Mouse (Mus musculus) embryonic facial prominence, embryonic 15.5 days (tissue): ENCODE data around the gene Hapln3. TPM values are rescaled to one million over a fixed set of nuclear protein-coding genes. Genes with fewer than 3 reads are reported as not detected.

Experiments
- ATAC-seq: fragments of 200-750 bp; cut with Nextera tagmentation; 2 replicates; pipeline ENCODE4 v1.8.0; 2017; ENCODE audit warnings: low read depth, moderate TSS enrichment; ENCODE audit not compliant: insufficient number of reproducible peaks, low FRiP score, low TSS enrichment
- H3K27ac ChIP-seq: fragments of 300-500 bp; sonication (generic); replicated peaks from 2 replicates; pipeline ENCODE4 v1.5.1; 2015; ENCODE audit warnings: mild to moderate bottlenecking, inconsistent platforms
- H3K27me3 ChIP-seq: fragments of 300-500 bp; sonication (generic); 2 replicates; pipeline ENCODE4 v1.6.1; 2015; ENCODE audit warnings: inconsistent platforms
- H3K36me3 ChIP-seq: fragments of 300-500 bp; sonication (generic); 2 replicates; pipeline ENCODE4 v1.6.1; 2015; ENCODE audit warnings: mild to moderate bottlenecking, inconsistent platforms
- H3K4me1 ChIP-seq: fragments of 300-500 bp; sonication (generic); 2 replicates; pipeline ENCODE4 v1.6.1; 2015; ENCODE audit warnings: inconsistent platforms
- H3K4me2 ChIP-seq: fragments of 300-500 bp; sonication (generic); replicated peaks from 2 replicates; pipeline ENCODE4 v1.6.1; 2015; ENCODE audit warnings: mild to moderate bottlenecking, inconsistent platforms
- H3K4me3 ChIP-seq: fragments of 300-500 bp; sonication (generic); replicated peaks from 2 replicates; pipeline ENCODE4 v1.5.1; 2015; ENCODE audit warnings: mild to moderate bottlenecking, inconsistent platforms
- H3K9ac ChIP-seq: fragments of 300-500 bp; sonication (generic); 2 replicates; pipeline ENCODE4 v1.6.1; 2015; ENCODE audit warnings: inconsistent platforms
- H3K9me3 ChIP-seq: fragments of 300-500 bp; sonication (generic); replicated peaks from 2 replicates; pipeline ENCODE4 v1.6.1; 2016; ENCODE audit warnings: inconsistent platforms
- WGBS: fragments of 180-500 bp; shearing (Covaris S2); methylation state at CpG from one replicate; pipeline ENCODE4 v1.1.7; 2015; 5-methylcytosine and 5-hydroxymethylcytosine counted together
- polyA plus RNA-seq: library from polyadenylated mRNA; unstranded; fragments of >200 nt; fragmentation: Nextera tagmentation; extraction: Ambion mirVana; gene quantifications from 2 replicates; pipeline ENCODE4 v1.2.1, GENCODE M21; 2015

Gene Hapln3
- polyA plus RNA-seq, 1 experiment from 2014 or later, result 4.1 TPM

- H3K9ac ChIP-seq, result no peak overlapping the region
- no peak for ATAC-seq
- no peaks in the 10 kb centered on the region for H3K36me3 ChIP-seq
- WGBS, result 36% methylated on average over 4 of the region's 4 CpGs
- H3K4me3 ChIP-seq, result no peak overlapping the region
- H3K4me1 ChIP-seq, result no peaks in the 10 kb centered on the region
- no peak overlapping the region for H3K4me2 ChIP-seq
- no peaks in the 10 kb centered on the region for H3K9me3 ChIP-seq
- no peak overlapping the region for H3K27ac ChIP-seq
- H3K27me3 ChIP-seq, result no peaks in the 10 kb centered on the region
These were observed 62.6 kb downstream of the Hapln3 start for GRCm38 (mm10) chr7:79068231-79068630.

GRCm38 (mm10) chr7:79067466-79067865, 63.4 kb downstream of the Hapln3 start:
- no peak overlapping the region for H3K27ac ChIP-seq
- no peak overlapping the region for H3K4me3 ChIP-seq
- H3K4me2 ChIP-seq, result no peak overlapping the region
- no peaks in the 10 kb centered on the region for H3K36me3 ChIP-seq
- no peaks in the 10 kb centered on the region for H3K27me3 ChIP-seq
- H3K9ac ChIP-seq, result no peak overlapping the region
- no peaks in the 10 kb centered on the region for H3K9me3 ChIP-seq
- WGBS, result 68% methylated on average over 7 of the region's 7 CpGs
- ATAC-seq, result no peak
- H3K4me1 ChIP-seq, result no peaks in the 10 kb centered on the region

Other genes with a start within 250 kb of the Hapln3 start
- gene Aen, start 235.2 kb downstream of the Hapln3 start, polyA plus RNA-seq, result 36.6 and 37.4 TPM in 2 replicates
- 6.1 and 6.5 TPM in 2 replicates for gene Isg20, start 217.6 kb downstream of the Hapln3 start, polyA plus RNA-seq
- gene Acan, start 77.5 kb downstream of the Hapln3 start, polyA plus RNA-seq, result 16.4 and 26.3 TPM in 2 replicates
- gene Mfge8, start 18.0 kb upstream of the Hapln3 start, polyA plus RNA-seq, result 175 and 185 TPM in 2 replicates
- gene Abhd2, start 142.2 kb upstream of the Hapln3 start, polyA plus RNA-seq, result 12.8 and 13.6 TPM in 2 replicates